Mouse (Mus musculus) MEL-GATA-1-ER (cell line): ENCODE measurements around the gene Zfp239.

Experiments used
- DNase-seq: peaks from one replicate; pipeline ENCODE4 v3.0.0-alpha.2; 2012; ENCODE audit warnings: low read depth; ENCODE audit errors: extremely low read depth

Gene Zfp239

GRCm38 (mm10) chr6:117906590-117907271, 44.8 kb downstream of the Zfp239 start:
- peak; percentile 83 for DNase-seq

GRCm38 (mm10) chr6:117907301-117907978, 45.5 kb downstream of the Zfp239 start:
- peak; percentile 65 for DNase-seq

DNA sequence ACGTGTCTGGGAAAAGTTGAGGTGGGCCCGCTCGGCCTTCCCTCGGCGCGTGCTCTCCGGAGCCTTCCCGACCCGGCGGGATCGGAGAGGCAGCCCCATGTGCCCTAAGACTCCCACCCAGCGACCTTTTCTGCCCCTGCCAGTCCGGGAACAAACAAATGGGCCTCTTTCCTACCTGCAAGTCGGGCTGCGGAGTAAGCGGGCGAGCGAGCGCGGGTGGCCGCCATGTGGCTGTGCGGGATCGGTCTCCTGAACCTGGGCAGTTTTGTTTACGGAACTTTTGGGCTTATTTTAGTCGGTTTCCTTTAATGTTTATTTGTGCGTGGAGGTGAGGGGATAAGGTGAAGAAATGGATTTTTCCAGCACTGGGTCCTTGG, 46.1 kb downstream of the Zfp239 start:
- DNase-seq, result no peak

DNA sequence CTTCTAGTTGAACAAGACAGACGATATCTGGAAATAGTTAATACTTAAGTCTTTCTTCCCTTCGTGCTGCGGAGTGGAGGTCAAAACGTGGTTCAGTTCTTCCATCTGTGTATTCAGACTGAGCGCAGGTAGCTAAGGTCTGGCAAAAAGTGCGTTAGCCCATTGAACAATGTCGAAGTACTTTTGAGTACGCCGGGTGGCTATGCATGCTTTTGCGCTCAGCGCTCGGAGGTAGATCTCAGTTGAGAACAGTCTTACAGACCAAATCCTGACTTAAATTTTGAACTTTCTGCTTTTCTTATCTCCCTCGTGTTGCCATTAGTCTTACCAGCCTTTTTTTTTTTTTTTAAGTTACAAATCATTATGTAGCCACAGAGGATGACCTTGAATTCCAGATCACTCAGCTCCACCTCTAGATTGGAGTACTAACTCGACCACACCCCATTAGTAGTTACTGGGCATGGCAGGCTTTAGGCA, 46.6 kb downstream of the Zfp239 start:
- no peak for DNase-seq

DNA sequence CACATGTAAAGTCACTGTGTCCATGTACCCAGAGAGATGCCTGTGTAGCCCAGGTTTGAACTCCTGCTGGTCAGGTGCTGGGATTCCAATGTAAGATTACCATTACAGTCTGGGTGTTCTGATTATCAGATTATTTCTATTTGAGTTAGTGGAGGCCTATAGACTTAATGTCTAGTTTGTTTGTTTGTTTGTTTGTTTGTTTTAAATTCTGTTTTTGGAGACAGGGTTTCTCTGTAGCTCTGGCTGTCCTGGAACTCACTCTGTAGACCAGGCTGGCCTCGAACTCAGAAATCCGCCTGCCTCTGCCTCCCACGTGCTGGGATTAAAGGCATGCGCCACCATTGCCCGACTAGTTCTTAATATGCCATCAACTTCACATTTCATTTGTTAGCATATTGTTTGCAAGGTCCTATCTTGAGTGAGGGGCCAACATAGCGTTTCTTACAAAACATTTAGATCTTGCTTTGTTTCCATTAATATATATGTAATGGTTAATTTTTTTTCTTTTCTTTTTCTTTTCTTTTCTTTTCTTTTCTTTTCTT, 48.3 kb downstream of the Zfp239 start:
- no peak for DNase-seq

GRCm38 (mm10) chr6:117914541-117914940, 52.6 kb downstream of the Zfp239 start:
- DNase-seq, result no peak

DNA sequence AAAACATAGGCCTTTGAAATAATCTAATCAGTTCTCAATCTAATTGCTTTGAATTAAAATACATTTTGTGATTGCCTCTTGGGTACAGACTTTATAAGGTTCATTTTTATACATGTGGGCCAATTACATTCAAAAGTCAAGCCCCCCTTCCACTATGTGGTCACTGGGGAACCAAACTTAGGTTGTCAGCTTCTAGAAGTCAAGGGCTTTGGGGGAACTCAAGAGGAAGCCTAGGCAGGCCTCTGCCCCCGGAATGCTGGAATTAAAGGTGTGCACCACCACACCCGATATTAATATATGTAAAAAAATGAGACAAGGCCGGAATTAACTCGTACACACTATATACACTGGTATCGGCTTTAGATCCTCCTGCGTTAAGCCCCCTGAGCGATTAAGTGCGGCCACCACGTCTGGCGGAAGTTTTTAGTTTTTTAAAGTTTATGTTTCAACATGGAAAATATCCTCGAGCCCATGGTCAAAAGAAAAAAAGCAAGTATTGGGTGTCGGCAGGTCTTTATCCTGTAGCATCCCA, 54.4 kb downstream of the Zfp239 start:
- no peak for DNase-seq

GRCm38 (mm10) chr6:117916737-117917426, 55.0 kb downstream of the Zfp239 start:
- peak; percentile 71 for DNase-seq

DNA sequence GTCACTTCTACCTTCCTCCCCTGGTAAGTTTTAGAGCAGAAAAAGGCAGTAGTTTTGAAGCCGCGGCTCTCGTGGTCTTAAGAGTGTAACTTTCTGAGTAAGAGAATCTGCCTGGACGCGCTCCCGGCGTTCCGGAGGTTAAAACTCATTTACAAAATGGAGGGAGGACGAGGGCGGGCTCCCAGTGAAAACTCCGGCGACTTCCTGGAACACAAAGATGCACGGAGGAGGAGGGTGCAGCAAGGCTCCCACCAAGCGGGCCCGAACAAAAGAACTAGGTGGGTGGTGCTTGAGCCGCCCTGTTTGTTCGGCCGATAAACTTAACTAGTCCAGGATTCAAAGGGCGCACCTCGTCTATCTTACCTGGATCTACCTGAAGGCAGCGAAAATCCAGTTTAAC, 55.7 kb downstream of the Zfp239 start:
- DNase-seq, result no peak

GRCm38 (mm10) chr6:117918043-117918442, 56.1 kb downstream of the Zfp239 start:
- DNase-seq, result no peak

GRCm38 (mm10) chr6:117920659-117921640, 59.0 kb downstream of the Zfp239 start:
- DNase-seq, result no peak

DNA sequence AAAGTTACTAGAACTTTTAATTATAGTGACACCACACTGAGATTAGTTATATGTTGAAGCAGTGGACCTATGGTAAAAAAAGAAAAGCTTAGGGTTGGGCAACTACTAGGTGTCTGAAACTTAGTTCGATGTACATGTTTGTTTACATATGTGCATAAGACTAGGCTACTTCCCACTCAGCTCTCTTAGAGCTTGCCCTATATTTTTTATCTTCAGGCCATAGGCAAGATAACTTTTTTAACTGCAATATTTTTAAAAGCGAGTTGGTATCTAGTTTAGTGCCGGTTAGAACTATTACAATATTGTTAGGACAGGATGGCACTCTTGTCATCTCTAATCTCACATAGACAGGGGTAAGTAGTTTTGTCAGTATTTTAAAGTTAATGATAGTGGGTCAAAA, 60.1 kb downstream of the Zfp239 start:
- no peak for DNase-seq
